Mouse (Mus musculus) spleen, postnatal 10 days (tissue): Measurements from ENCODE around the gene Borcs8.

Experiments
- DNase-seq, 2 experiments: peaks; one replicate each; pipeline ENCODE4 v3.0.0; 2021 to 2022; ENCODE audit warnings: low spot score in 2 of 2

Gene Borcs8

GRCm38 (mm10) chr8:70139026-70139857 is at the start of gene Borcs8, which contains the start of the genes Rfxank and Mef2b:
Gene Borcs8, plus strand, starts transcription at chr8:70139499.
Gene Rfxank, minus strand, starts transcription at chr8:70139154.
Gene Mef2b, plus strand, starts transcription at chr8:70139711.
- peak; percentile 94 to 99 for DNase-seq

GRCm38 (mm10) chr8:70092786-70093185 is 46.5 kb upstream of the Borcs8 start:
- no peak for DNase-seq

GRCm38 (mm10) chr8:70099276-70099675 is 40.0 kb upstream of the Borcs8 start:
- DNase-seq, result no peak

- no peak for DNase-seq
Observed at GRCm38 (mm10) chr8:70100241-70100640, 39.1 kb upstream of the Borcs8 start.

- DNase-seq, result peak; percentile 24 to 68
Observed at GRCm38 (mm10) chr8:70104506-70104905, 34.8 kb upstream of the Borcs8 start.

- no peak for DNase-seq
Observed at GRCm38 (mm10) chr8:70104922-70105321, 34.4 kb upstream of the Borcs8 start.

GRCm38 (mm10) chr8:70110451-70110850 is 28.8 kb upstream of the Borcs8 start:
- no peak for DNase-seq

- DNase-seq, result no peak
Observed at GRCm38 (mm10) chr8:70111192-70111795, 28.0 kb upstream of the Borcs8 start.

GRCm38 (mm10) chr8:70112401-70113016 is 26.8 kb upstream of the Borcs8 start:
- no peak for DNase-seq

GRCm38 (mm10) chr8:70114488-70114887 is 24.8 kb upstream of the Borcs8 start:
- no peak for DNase-seq

- no peak for DNase-seq
Observed at GRCm38 (mm10) chr8:70114892-70115291, 24.4 kb upstream of the Borcs8 start.

- DNase-seq, result peak in 1 of 2 experiments; percentile 66
Observed at GRCm38 (mm10) chr8:70117611-70118010, 21.7 kb upstream of the Borcs8 start.

GRCm38 (mm10) chr8:70118726-70119700 is 20.3 kb upstream of the Borcs8 start:
- no peak for DNase-seq

GRCm38 (mm10) chr8:70120667-70121066 is 18.6 kb upstream of the Borcs8 start, which contains the start of gene Ncan:
Gene Ncan, minus strand, starts transcription at chr8:70120873.
- peak in 1 of 2 experiments; percentile 44 for DNase-seq

- DNase-seq, result no peak
Observed at GRCm38 (mm10) chr8:70122863-70123262, 16.4 kb upstream of the Borcs8 start.

- no peak for DNase-seq
Observed at GRCm38 (mm10) chr8:70124992-70125391, 14.3 kb upstream of the Borcs8 start.

GRCm38 (mm10) chr8:70128435-70128834 is 10.9 kb upstream of the Borcs8 start:
- DNase-seq, result no peak

- DNase-seq, result no peak
Observed at GRCm38 (mm10) chr8:70129309-70129952, 9.9 kb upstream of the Borcs8 start.

GRCm38 (mm10) chr8:70130066-70130465 is 9.2 kb upstream of the Borcs8 start:
- no peak for DNase-seq

GRCm38 (mm10) chr8:70131166-70131883 is 8.0 kb upstream of the Borcs8 start, which contains the start of gene Nr2c2ap:
Gene Nr2c2ap, plus strand, starts transcription at chr8:70131333.
- peak; percentile 62 to 90 for DNase-seq
